Mouse (Mus musculus) layer of hippocampus, adult 2 months (tissue): ENCODE measurements around the gene Asb6. TPM values are rescaled to one million over a fixed set of nuclear protein-coding genes. Genes with fewer than 3 reads are reported as not detected.

Source experiments
- DNase-seq, 2 experiments: peaks; one replicate each; pipeline ENCODE4 v3.0.0; 2022; ENCODE audit warnings: low spot score in 2 of 2
- H3K27ac ChIP-seq: fragments of 200-600 bp; 2 replicates; pipeline ENCODE4 v1.8.1; 2022
- H3K4me3 ChIP-seq: fragments of 200-600 bp; 2 replicates; pipeline ENCODE4 v1.8.1; 2022; ENCODE audit warnings: mild to moderate bottlenecking
- CTCF ChIP-seq: fragments of 200-600 bp; conservative IDR thresholded peaks from 2 replicates; pipeline ENCODE4 v1.8.1; 2022; ENCODE audit warnings: antibody characterized with exemption, mild to moderate bottlenecking, moderate library complexity
- total RNA-seq, 2 experiments: library from RNA; stranded (reverse); gene quantifications; 2 replicates each; pipeline ENCODE4 v1.2.3; 2021

The Asb6 gene
- total RNA-seq, 2 experiments from 2014 or later: 36.7 to 40.8 TPM

DNA sequence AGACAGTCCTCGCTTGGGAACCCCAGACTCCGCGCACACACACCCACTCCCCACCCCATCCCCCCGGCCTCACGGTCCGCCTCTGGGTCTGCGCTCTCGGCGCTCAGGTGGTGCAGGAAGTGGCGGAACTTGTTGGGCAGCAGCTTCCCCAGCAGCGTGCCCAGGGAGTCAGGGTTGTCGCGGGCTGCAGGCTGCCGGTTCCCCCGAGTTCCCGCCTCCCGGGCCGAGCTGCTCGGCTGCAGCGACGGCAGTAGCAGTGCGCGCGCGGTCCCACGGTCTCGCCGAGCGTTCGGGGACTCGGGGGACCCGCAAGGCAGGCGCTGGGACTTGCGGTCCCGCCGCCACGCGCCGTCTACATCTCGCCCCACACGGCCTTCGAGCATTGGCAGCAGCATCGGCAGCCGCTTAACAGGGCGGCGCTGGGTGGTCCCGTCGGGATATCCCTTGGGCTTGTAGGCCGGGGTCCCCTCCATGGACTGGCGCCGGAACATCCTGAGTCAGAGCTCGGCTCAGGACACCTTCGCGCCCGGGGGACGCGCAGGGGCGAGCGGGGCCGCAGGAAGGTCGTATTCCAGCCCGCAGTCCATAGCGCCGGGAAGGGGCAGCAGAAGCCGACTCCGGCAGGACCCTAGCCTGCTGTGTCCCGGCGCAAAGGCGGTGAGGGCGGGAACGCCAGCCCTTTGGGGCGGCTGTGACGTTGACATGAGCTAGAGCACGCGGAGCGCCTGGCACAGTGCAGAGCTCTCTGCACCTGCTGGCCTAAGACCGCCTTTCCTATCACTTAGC lies 28.9 kb downstream of the Asb6 start:
- peak overlapping the region; percentile 64 for H3K27ac ChIP-seq
- DNase-seq: no peak
- TF ChIP-seq CTCF: no peak

DNA sequence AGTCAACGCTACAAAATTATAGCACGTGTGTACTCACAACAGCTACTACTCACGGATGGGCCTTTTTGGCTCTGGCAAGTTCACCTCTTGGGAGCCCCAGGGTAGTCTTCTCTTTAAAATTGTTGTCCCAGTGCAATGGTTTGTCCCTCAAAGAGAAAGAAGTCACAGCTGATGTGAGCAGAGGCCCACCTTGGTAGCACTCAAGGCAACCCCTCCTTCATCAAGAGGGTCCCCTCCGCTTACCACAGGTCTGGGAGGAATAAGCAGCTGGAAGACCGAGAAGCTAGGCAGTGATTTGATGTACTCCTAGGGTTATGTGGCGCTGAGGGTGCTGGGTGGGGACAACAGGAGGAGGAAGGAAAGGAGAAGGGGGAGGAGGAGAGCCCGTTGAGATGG lies 29.5 kb downstream of the Asb6 start:
- peak overlapping the region; percentile 63; the same call in 1 of the 2 replicates for H3K4me3 ChIP-seq
- H3K27ac ChIP-seq: no peak overlapping the region
- TF ChIP-seq CTCF: no peak
- no peak for DNase-seq

More for the DNA sequence above, 28.9 kb downstream of the Asb6 start:
- peak overlapping the region; percentile 63 for H3K4me3 ChIP-seq

DNA sequence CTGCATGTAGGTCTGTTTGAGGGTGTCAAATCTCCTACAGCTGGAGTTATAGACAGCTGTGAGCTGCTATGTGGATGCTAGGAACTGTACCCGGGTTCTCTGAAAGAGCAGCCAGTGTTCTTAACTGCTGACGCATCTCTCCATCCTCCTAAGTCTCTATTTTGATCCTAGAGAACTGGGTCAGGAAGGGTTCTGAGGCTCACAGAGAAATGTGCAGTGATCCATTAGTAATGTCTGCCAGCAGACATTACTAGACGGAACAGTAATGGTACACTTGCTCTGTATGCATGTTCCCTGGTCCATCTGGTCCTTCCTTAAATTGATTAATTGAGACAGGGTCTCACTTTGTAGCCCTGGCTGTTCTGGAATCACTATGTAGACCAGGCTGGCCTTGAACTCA lies 30.7 kb downstream of the Asb6 start:
- Histone ChIP-seq H3K27ac (no peak overlapping the region), H3K4me3 (no peak overlapping the region)
- no peak for DNase-seq
- no peak for TF ChIP-seq CTCF

DNA sequence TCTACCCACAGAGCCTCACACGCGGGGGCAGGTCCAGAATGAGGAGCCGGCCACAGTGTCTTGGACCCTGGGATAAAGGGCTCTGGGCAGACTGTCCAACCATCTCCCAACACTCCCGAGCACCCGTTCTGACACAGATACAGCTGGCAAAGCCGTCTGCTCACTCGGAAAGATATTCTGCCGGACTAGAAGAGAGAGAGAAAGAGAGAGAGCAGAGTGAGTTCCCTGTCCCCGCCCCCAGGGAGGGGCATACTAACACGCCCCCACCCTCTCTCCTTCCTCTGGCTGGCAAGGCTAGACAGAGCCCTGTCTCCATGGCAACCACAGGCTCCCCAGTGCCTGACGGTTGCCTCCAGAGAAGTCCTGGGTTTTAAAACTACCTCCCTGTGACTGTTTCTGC lies 33.8 kb downstream of the Asb6 start:
- Histone ChIP-seq H3K27ac (peak overlapping the region; percentile 93), H3K4me3 (peak overlapping the region; percentile 19; the same call in 1 of the 2 replicates)
- DNase-seq: peak; percentile 87 to 95
- no peak for TF ChIP-seq CTCF

DNA sequence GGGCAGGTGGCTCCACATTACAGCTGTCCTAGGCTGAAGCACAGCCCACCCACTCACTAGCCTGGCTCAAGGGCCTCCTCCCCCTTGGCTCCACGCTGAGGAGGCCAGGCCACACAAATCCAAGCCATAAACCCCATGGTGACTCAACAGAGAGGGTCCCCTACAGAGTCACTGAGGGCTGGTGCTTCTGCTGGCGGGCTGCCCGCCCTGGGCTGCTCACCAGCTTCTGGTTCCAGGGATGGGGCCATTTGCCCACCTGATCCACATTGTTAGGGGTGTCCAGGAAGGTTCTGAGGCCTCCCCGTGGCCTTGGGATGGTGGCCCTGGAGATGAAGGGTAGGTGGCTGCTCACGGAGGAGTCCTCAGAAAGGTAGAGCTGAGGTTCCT lies 34.3 kb downstream of the Asb6 start:
- DNase-seq: no peak
- H3K4me3 ChIP-seq: peak overlapping the region; percentile 19; the same call in 1 of the 2 replicates
- no peak for TF ChIP-seq CTCF
- peak overlapping the region; percentile 93 for H3K27ac ChIP-seq

DNA sequence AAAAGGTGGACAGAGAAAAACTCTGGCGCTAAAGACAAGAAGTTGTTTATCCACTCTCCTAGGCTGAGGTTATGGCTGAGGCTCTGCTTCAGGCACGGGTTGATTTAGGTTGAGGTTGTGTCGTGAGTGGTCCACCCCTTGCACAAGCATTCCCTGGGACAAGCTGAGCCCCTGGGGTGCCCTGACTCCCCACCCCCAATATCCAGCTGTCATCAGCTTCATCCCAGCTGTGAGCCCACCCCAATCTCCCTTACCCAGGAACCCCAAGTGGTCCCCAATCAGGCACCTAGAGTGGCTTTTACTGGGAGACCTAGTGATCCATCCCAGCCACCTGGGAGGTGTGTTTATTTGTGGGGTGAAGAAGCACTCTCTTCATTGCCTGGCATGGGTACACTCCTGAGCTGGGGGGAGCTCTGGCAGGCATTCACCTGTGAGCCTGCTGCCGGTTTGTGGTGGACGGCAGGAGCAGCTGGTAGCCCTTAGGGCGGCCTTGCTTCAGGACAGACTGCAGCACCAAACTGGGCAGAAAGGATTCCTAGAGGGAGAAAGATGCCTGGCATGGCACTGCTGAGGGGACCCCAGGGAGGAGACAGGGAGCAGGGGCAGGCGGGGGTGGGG lies 34.8 kb downstream of the Asb6 start:
- TF ChIP-seq CTCF: no peak
- Histone ChIP-seq H3K4me3 (peak overlapping the region; percentile 55; the same call in 1 of the 2 replicates), H3K27ac (peak overlapping the region; percentile 93; the same call in 1 of the 2 replicates)
- DNase-seq: no peak

DNA sequence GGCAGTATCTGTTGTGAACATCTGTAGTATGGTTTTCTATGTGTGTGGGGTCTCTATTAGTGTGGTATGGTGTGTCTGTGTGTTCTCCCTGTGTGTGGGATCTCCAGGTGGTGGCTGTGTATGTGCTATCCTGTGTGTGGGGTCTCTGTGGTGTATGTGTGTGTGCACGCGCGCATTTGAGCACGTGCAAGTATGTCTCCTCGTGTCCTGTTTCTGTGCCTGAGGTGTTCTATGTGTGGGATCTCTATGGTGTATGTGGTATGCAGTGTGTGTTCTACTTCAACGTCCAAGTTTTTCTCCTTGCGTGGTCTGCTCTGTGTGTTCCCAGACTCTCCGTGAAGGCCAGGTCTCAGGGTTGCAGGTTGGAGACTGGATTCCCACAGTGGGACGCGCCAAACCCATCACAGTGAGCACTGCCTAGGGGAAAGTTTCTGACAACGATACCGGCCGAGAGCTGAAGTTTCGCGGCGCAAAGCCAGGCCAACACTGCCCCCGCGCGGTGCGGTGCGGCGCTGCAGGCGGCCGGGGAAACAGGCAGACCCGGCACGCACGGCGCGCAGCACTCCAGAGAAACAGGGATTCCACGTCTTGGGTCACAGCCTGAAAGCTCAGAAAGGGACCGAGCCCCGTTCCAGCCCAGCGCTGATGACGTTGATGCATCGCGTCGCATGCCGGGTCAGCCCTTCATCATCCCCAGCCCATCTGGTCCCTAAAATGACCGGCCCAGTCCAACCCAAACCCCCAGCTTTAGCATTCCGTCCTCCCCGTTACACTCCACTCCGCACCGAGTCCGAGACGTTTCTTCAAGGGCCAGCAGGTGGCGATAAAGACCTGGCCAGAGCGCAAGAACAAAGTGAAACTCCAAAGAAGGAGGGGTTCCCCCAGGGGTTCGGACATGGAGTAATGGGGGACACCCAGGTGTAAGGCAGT lies 35.7 kb downstream of the Asb6 start:
- TF ChIP-seq CTCF: peak; percentile 86
- peak; percentile 92 to 99 for DNase-seq
- peak overlapping the region; percentile 55 for H3K4me3 ChIP-seq

DNA sequence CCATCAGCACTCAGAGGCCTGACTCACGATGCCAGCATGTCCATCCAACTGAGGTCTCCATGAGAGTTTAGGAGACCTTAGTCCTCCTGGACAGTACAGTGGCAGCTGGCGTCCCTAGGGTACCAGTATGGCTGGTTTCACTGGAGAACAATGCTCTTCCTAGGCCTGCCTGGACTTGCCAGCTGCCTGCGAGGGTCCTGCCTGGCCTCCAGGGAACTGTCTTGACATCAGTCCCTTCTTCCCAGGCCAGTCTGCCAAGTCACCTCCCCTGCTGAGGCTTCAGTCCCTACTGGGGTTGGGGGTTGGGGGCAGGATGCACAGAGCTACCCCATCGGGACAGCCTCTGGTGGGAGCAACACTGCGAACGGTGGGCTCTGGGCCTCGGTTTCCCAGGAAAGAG lies 38.1 kb downstream of the Asb6 start:
- no peak overlapping the region for H3K4me3 ChIP-seq
- no peak for TF ChIP-seq CTCF
- no peak for DNase-seq
- no peak overlapping the region for H3K27ac ChIP-seq

More for the DNA sequence above, 35.7 kb downstream of the Asb6 start:
- H3K27ac ChIP-seq: peak overlapping the region; percentile 91

DNA sequence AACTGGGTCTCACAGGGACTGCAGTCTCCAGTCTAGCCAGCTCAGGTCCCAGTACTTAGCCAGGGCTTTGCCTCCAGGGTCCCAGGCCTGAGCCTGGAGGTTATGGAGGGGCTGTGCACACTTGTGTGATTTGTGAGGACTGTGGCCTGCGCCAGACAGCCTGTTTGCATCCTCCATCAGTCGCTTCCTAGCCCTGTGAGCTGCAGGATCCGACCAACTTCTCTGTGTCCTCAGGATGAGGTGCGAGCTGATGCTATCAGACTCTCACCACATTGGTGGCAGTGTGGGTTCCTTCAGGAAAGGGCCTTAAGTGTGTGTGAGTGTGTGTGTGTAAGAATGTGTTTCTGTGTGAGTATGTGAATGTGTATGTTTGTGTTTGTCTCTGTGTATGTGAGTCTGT lies 42.7 kb downstream of the Asb6 start:
- no peak overlapping the region for H3K27ac ChIP-seq
- no peak overlapping the region for H3K4me3 ChIP-seq
- no peak for TF ChIP-seq CTCF
- DNase-seq: no peak

DNA sequence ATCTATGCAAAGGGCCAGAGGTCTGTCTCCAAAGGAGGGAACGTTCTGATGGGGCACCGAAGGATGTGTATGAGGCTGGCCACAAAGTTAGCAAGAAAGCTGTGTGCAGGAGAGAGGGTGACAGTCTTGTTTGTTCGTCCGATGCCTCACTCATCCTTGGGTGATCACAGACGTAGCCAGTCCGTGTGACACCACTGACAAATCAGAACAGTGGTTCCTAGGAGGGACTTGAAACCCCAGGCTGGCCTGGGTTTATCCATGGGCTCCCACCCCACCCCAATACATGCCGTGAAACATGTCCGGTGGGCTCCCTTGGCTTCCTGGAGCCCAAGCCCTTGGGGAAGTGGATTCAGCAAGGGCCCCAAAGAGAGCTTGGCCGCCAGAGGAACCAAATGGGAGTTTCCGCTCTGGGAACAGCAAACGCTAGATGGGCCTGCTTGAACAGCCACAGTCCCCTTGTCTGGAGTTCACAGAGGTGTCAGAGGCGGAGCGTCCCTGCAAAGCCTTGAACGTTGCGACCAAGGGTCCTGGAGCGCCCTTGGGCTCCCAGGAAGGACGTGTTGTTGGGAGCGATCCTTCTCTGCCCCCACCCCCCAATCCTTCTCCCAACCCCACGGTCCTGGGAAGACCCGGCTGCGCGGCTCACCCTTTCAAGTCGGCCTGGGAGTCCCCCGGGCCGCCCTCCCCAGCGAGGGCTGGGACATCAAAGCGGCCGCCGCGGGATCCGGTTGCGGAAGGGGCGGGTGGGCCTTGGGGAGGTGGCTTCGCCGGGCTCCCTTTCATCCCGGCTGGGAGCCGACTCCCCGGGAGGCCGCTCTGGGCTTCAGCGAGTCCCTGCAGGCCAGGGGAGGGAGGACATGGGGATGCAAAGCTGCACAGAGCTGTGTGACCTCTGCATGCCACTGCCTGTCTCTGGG lies 45.8 kb downstream of the Asb6 start:
- peak; percentile 56 for TF ChIP-seq CTCF
- peak overlapping the region; percentile 78 for H3K27ac ChIP-seq
- no peak for DNase-seq
- H3K4me3 ChIP-seq: peak overlapping the region; percentile 13; the same call in 1 of the 2 replicates

DNA sequence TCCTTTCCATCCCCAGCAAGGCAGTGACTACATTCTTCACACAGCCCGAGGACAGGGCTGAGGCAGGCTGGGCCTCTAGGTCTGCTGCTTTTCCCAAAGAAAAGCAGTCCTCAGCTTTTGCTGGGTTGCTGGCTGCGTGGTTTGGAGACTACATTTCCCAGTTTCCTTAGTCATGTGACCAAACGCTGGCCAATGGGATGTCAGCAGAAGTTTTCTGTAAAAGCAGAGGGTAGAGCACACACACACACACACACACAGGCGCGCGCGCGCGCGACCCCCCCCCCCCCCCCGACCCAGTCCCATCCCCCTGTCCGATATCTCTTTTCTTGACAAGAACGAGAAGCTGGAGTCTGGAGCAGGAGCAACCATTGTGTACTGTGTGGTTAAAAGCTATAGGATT lies 46.8 kb downstream of the Asb6 start:
- DNase-seq: peak in 1 of 2 experiments; percentile 72
- TF ChIP-seq CTCF: no peak
- Histone ChIP-seq H3K4me3 (peak overlapping the region; percentile 32; the same call in 1 of the 2 replicates), H3K27ac (peak overlapping the region; percentile 80)
